Mouse (Mus musculus) heart, embryonic 15.5 days (tissue): ENCODE measurements around the gene Wnt3a. TPM values are rescaled to one million over a fixed set of nuclear protein-coding genes. Genes with fewer than 3 reads are reported as not detected.
"Not testable (repeated sequence)": the region's sequence is repeated elsewhere in the genome, so short reads cannot be mapped to it uniquely, and the experiment has no call there.

Experiments used
- ATAC-seq: fragments of 200-750 bp; cut with Nextera tagmentation; replicated peaks from 2 replicates; pipeline ENCODE4 v1.8.0; 2017; ENCODE audit warnings: low read depth, moderate TSS enrichment; ENCODE audit not compliant: insufficient number of reproducible peaks, insufficient read depth, low FRiP score
- H3K27ac ChIP-seq: fragments of 300-500 bp; sonication (generic); 2 replicates; pipeline ENCODE4 v1.5.1; 2015; ENCODE audit warnings: mild to moderate bottlenecking, inconsistent platforms
- H3K27me3 ChIP-seq: fragments of 300-500 bp; sonication (generic); 2 replicates; pipeline ENCODE4 v1.6.1; 2015; ENCODE audit warnings: inconsistent platforms
- H3K36me3 ChIP-seq: fragments of 300-500 bp; sonication (generic); 2 replicates; pipeline ENCODE4 v1.6.1; 2015; ENCODE audit warnings: mild to moderate bottlenecking, inconsistent platforms
- H3K4me1 ChIP-seq: fragments of 300-500 bp; sonication (generic); replicated peaks from 2 replicates; pipeline ENCODE4 v1.6.1; 2015; ENCODE audit warnings: inconsistent platforms
- H3K4me2 ChIP-seq: fragments of 300-500 bp; sonication (generic); 2 replicates; pipeline ENCODE4 v1.6.1; 2015; ENCODE audit warnings: inconsistent platforms, mild to moderate bottlenecking, moderate library complexity
- H3K4me3 ChIP-seq: fragments of 300-500 bp; sonication (generic); 2 replicates; pipeline ENCODE4 v1.5.1; 2015; ENCODE audit warnings: mild to moderate bottlenecking, inconsistent platforms
- H3K9ac ChIP-seq: fragments of 300-500 bp; sonication (generic); 2 replicates; pipeline ENCODE4 v1.6.1; 2015; ENCODE audit warnings: mild to moderate bottlenecking, inconsistent platforms
- H3K9me3 ChIP-seq: fragments of 300-500 bp; sonication (generic); replicated peaks from 2 replicates; pipeline ENCODE4 v1.6.1; 2016; ENCODE audit warnings: inconsistent platforms
- WGBS: fragments of 180-500 bp; shearing (Covaris S2); methylation state at CpG from one replicate; pipeline ENCODE4 v1.1.7; 2015; ENCODE audit warnings: mixed read lengths; 5-methylcytosine and 5-hydroxymethylcytosine counted together
- polyA plus RNA-seq: library from polyadenylated mRNA; unstranded; fragments of >200 nt; fragmentation: Nextera tagmentation; extraction: Ambion mirVana; gene quantifications from 2 replicates; pipeline ENCODE4 v1.2.1, GENCODE M21; 2015

Wnt3a gene
- polyA plus RNA-seq, 1 experiment from 2014 or later, result not detected

- Histone ChIP-seq H3K4me1 (peaks cover 55% of the 10 kb centered on the region), H3K4me2 (no peak overlapping the region), H3K27ac (no peak overlapping the region)
Observed at GRCm38 (mm10) chr11:59216955-59217354, 73.6 kb downstream of the Wnt3a start.

GRCm38 (mm10) chr11:59212892-59213494 is 77.6 kb downstream of the Wnt3a start:
- Histone ChIP-seq H3K9ac (no peak overlapping the region), H3K9me3 (no peaks in the 10 kb centered on the region), H3K27me3 (no peaks in the 10 kb centered on the region), H3K4me3 (no peak overlapping the region), H3K4me2 (no peak overlapping the region), H3K27ac (no peak overlapping the region), H3K36me3 (peaks cover 35% of the 10 kb centered on the region), H3K4me1 (peaks cover 52% of the 10 kb centered on the region)
- WGBS, result 87% methylated on average over 12 of the region's 12 CpGs
- no peak for ATAC-seq

More at GRCm38 (mm10) chr11:59216955-59217354, 73.6 kb downstream of the Wnt3a start:
- no peak overlapping the region for H3K4me3 ChIP-seq
- peaks cover 13% of the 10 kb centered on the region for H3K36me3 ChIP-seq
- no peaks in the 10 kb centered on the region for H3K27me3 ChIP-seq
- H3K9me3 ChIP-seq, result no peaks in the 10 kb centered on the region
- no peak overlapping the region for H3K9ac ChIP-seq
- 64% methylated on average over 3 of the region's 3 CpGs for WGBS
- ATAC-seq, result no peak

- peaks cover 35% of the 10 kb centered on the region for H3K36me3 ChIP-seq
- WGBS, result 74% methylated on average over 12 of the region's 12 CpGs
Observed at GRCm38 (mm10) chr11:59212320-59212719, 78.2 kb downstream of the Wnt3a start.

GRCm38 (mm10) chr11:59211561-59211960 is 79.0 kb downstream of the Wnt3a start:
- H3K9me3 ChIP-seq, H3K27ac ChIP-seq, ATAC-seq, H3K4me2 ChIP-seq, H3K4me3 ChIP-seq, H3K27me3 ChIP-seq, H3K9ac ChIP-seq: not testable (repeated sequence)
- 85% methylated on average over 9 of the region's 9 CpGs for WGBS
- Histone ChIP-seq H3K36me3 (peaks cover 36% of the 10 kb centered on the region), H3K4me1 (peaks cover 46% of the 10 kb centered on the region)

More at GRCm38 (mm10) chr11:59212320-59212719, 78.2 kb downstream of the Wnt3a start:
- not testable (repeated sequence) for H3K9me3 ChIP-seq, ATAC-seq, H3K4me3 ChIP-seq, H3K4me2 ChIP-seq, H3K27ac ChIP-seq, H3K9ac ChIP-seq, H3K27me3 ChIP-seq
- peaks cover 51% of the 10 kb centered on the region for H3K4me1 ChIP-seq

GRCm38 (mm10) chr11:59210020-59210419 is 80.5 kb downstream of the Wnt3a start:
- Histone ChIP-seq H3K4me2 (no peak overlapping the region), H3K9ac (no peak overlapping the region), H3K27me3 (no peaks in the 10 kb centered on the region), H3K36me3 (peaks cover 51% of the 10 kb centered on the region), H3K4me3 (no peak overlapping the region), H3K9me3 (no peaks in the 10 kb centered on the region), H3K27ac (no peak overlapping the region), H3K4me1 (peaks cover 42% of the 10 kb centered on the region)
- ATAC-seq, result no peak
- 74% methylated on average over 4 of the region's 4 CpGs for WGBS

GRCm38 (mm10) chr11:59209580-59209979 is 81.0 kb downstream of the Wnt3a start:
- Histone ChIP-seq H3K9me3 (no peaks in the 10 kb centered on the region), H3K27ac (peak overlapping the region; percentile 96; the same call in 1 of the 2 replicates), H3K36me3 (peaks cover 55% of the 10 kb centered on the region), H3K9ac (peak overlapping the region; percentile 20; the same call in 1 of the 2 replicates), H3K4me1 (peaks cover 41% of the 10 kb centered on the region), H3K4me2 (peak overlapping the region; percentile 94), H3K27me3 (no peaks in the 10 kb centered on the region), H3K4me3 (peak overlapping the region; percentile 99)
- no peak for ATAC-seq
- 63% methylated on average over 5 of the region's 5 CpGs for WGBS

- Histone ChIP-seq H3K4me3 (peak overlapping the region; percentile 99), H3K9ac (peak overlapping the region; percentile 95), H3K27me3 (no peaks in the 10 kb centered on the region), H3K4me2 (peak overlapping the region; percentile 94), H3K9me3 (no peaks in the 10 kb centered on the region), H3K4me1 (peaks cover 36% of the 10 kb centered on the region), H3K27ac (peak overlapping the region; percentile 96), H3K36me3 (peaks cover 60% of the 10 kb centered on the region)
- 9% methylated on average over 18 of the region's 18 CpGs for WGBS
- peak; percentile 48 for ATAC-seq
Observed at GRCm38 (mm10) chr11:59209003-59209441, 81.5 kb downstream of the Wnt3a start.

- Histone ChIP-seq H3K36me3 (peaks cover 60% of the 10 kb centered on the region), H3K27ac (peak within 1 kb of the TSS; percentile 96), H3K4me1 (peaks cover 31% of the 10 kb centered on the region), H3K4me3 (peak within 1 kb of the TSS; percentile 99), H3K4me2 (peak within 1 kb of the TSS; percentile 94), H3K9ac (peak within 1 kb of the TSS; percentile 95), H3K9me3 (no peaks in the 10 kb centered on the region), H3K27me3 (no peaks in the 10 kb centered on the region)
- peak; percentile 83 for ATAC-seq
- under 1% methylated on average over 67 of the region's 67 CpGs for WGBS
Observed at GRCm38 (mm10) chr11:59208153-59208831, 82.3 kb downstream of the Wnt3a start, which contains the start of gene 2310033P09Rik. Gene 2310033P09Rik (plus strand): TSS chr11:59208321.

- Histone ChIP-seq H3K9me3 (no peaks in the 10 kb centered on the region), H3K9ac (peak within 1 kb of the TSS; percentile 88), H3K27ac (peak within 1 kb of the TSS; percentile 85), H3K4me3 (peak within 1 kb of the TSS; percentile 81), H3K36me3 (peaks cover 31% of the 10 kb centered on the region), H3K4me1 (peaks cover 15% of the 10 kb centered on the region), H3K4me2 (peak within 1 kb of the TSS; percentile 86), H3K27me3 (no peaks in the 10 kb centered on the region)
- ATAC-seq, result peak; percentile 90
- WGBS, result under 1% methylated on average over 63 of the region's 63 CpGs
Observed at GRCm38 (mm10) chr11:59202081-59202995, 88.2 kb downstream of the Wnt3a start, which contains the start of gene Mrpl55. Gene Mrpl55 (plus strand): TSS chr11:59202486.

- Histone ChIP-seq H3K36me3 (peaks cover 28% of the 10 kb centered on the region), H3K9me3 (no peaks in the 10 kb centered on the region), H3K4me3 (peak overlapping the region; percentile 81), H3K27me3 (no peaks in the 10 kb centered on the region), H3K9ac (peak overlapping the region; percentile 88), H3K4me2 (peak overlapping the region; percentile 86), H3K27ac (peak overlapping the region; percentile 85), H3K4me1 (peaks cover 15% of the 10 kb centered on the region)
- 25% methylated on average over 16 of the region's 16 CpGs for WGBS
- no peak for ATAC-seq
Observed at GRCm38 (mm10) chr11:59201216-59202002, 89.1 kb downstream of the Wnt3a start.
